Mouse (Mus musculus) midbrain, embryonic 13.5 days (tissue): ENCODE measurements around the gene Taok3. TPM values are rescaled to one million over a fixed set of nuclear protein-coding genes. Genes with fewer than 3 reads are reported as not detected.
A peak's percentile ranks its signal among the peaks of the same experiment; 100 is the strongest.

Source experiments
- ATAC-seq: fragments of 200-750 bp; cut with Nextera tagmentation; 2 replicates; pipeline ENCODE4 v1.8.0; 2017; ENCODE audit warnings: mild to moderate bottlenecking, moderate TSS enrichment, moderate library complexity
- H3K27ac ChIP-seq: fragments of 300-500 bp; sonication (generic); 2 replicates; pipeline ENCODE4 v1.5.1; 2015; ENCODE audit warnings: inconsistent platforms, mild to moderate bottlenecking, moderate library complexity
- H3K27me3 ChIP-seq: fragments of 300-500 bp; sonication (generic); 2 replicates; pipeline ENCODE4 v1.6.1; 2015; ENCODE audit warnings: mild to moderate bottlenecking, inconsistent platforms
- H3K36me3 ChIP-seq: fragments of 300-500 bp; sonication (generic); 2 replicates; pipeline ENCODE4 v1.6.1; 2015; ENCODE audit warnings: mild to moderate bottlenecking, inconsistent platforms
- H3K4me1 ChIP-seq: fragments of 300-500 bp; sonication (generic); replicated peaks from 2 replicates; pipeline ENCODE4 v1.6.1; 2015; ENCODE audit warnings: inconsistent platforms
- H3K4me2 ChIP-seq: fragments of 300-500 bp; sonication (generic); replicated peaks from 2 replicates; pipeline ENCODE4 v1.6.1; 2015; ENCODE audit warnings: moderate library complexity, mild to moderate bottlenecking, inconsistent platforms
- H3K4me3 ChIP-seq: fragments of 300-500 bp; sonication (generic); replicated peaks from 2 replicates; pipeline ENCODE4 v1.5.1; 2015; ENCODE audit warnings: mild to moderate bottlenecking, inconsistent platforms
- H3K9ac ChIP-seq: fragments of 300-500 bp; sonication (generic); replicated peaks from 2 replicates; pipeline ENCODE4 v1.6.1; 2015; ENCODE audit warnings: mild to moderate bottlenecking, inconsistent platforms
- H3K9me3 ChIP-seq: fragments of 300-500 bp; sonication (generic); 2 replicates; pipeline ENCODE4 v1.6.1; 2016; ENCODE audit warnings: mild to moderate bottlenecking, inconsistent platforms
- WGBS: fragments of 180-500 bp; shearing (Covaris S2); methylation state at CpG from one replicate; pipeline ENCODE4 v1.1.7; 2015; 5-methylcytosine and 5-hydroxymethylcytosine counted together
- polyA plus RNA-seq: library from polyadenylated mRNA; unstranded; fragments of >200 nt; fragmentation: Nextera tagmentation; extraction: Ambion mirVana; gene quantifications from 2 replicates; pipeline ENCODE4 v1.2.1, GENCODE M21; 2015

Gene Taok3
- polyA plus RNA-seq, 1 experiment from 2014 or later = 43.7 TPM

DNA sequence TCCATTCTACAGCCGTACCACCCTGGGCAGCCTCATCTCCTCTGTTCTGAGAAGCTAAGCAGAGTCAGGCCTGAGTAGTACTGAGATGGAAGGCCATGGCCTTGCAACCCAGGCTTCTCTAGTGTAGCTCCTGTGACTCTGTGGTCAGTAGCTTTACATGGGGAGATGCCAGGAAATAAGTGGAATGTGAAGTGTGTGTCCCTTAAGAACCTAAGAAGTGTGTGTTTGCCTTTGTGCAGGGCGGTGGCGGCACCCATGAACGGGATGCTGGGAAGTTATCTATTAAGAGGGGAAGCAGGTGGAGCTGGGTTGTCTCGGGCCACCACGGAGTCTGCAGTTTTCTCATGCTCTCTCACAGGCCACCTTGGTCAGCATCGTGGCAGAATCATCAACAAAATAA, 76.6 kb downstream of the Taok3 start:
- WGBS = 95% methylated on average over 7 of the region's 7 CpGs
- Histone ChIP-seq H3K27ac (no peak overlapping the region), H3K9ac (no peak overlapping the region), H3K4me3 (no peak overlapping the region), H3K4me1 (no peaks in the 10 kb centered on the region), H3K4me2 (no peak overlapping the region), H3K9me3 (0 out of 2 replicates have a peak, but pooled peaks cover 4% of the 10 kb centered on the region), H3K36me3 (peaks cover 15% of the 10 kb centered on the region), H3K27me3 (no peaks in the 10 kb centered on the region)
- ATAC-seq = no peak

DNA sequence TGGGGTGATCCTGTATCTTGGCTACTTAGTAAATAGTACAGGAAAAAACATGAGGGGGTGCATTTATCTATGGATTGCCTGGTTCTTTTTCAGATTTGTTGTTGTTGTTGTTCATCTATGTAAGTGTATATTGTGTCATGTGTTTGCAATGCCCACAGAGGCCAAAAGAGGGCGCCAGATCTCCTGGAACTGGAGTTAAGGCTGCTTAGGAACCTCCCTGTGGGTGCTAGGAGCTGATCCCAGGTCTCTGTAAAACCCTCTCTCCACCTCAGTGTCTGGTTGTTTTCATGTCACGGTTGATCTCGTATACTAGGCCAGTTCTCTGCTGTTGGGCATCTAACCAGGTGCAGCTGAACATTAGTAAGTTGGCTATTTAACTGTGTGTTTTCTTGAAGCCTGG, 78.5 kb downstream of the Taok3 start:
- 79% methylated on average over 3 of the region's 3 CpGs for WGBS

DNA sequence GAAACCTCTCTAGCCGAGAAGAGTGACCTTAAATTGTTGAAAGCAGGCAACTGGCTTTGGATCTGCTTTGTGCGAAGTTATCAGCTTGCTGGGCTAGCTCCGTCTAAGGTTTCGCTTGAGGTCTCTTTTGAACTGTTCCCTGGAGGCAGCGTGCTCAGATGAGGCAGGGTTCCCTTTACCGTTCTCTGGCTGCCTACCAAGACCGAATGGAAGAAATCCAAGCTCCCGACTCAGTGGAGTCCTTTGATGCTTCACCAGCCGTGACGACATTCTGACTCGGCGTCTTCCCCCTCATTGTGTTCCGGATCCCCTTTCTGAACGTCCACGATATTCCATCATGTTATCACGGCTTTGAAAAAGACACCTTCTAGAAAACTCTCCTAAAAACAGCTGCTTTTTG, 87.4 kb downstream of the Taok3 start:
- H3K4me3 ChIP-seq = no peak overlapping the region
- no peak overlapping the region for H3K9ac ChIP-seq
- no peak overlapping the region for H3K4me2 ChIP-seq
- H3K27ac ChIP-seq = no peak overlapping the region
- no peaks in the 10 kb centered on the region for H3K4me1 ChIP-seq
- 71% methylated on average over 16 of the region's 16 CpGs for WGBS
- ATAC-seq = no peak
- no peaks in the 10 kb centered on the region; the same call in 1 of the 2 replicates for H3K9me3 ChIP-seq
- H3K27me3 ChIP-seq = no peaks in the 10 kb centered on the region
- H3K36me3 ChIP-seq = peaks cover 37% of the 10 kb centered on the region

More for the DNA sequence above, 78.5 kb downstream of the Taok3 start:
- H3K9ac ChIP-seq = no peak overlapping the region
- ATAC-seq = no peak
- H3K4me2 ChIP-seq = no peak overlapping the region
- H3K9me3 ChIP-seq = 0 out of 2 replicates have a peak, but pooled peaks cover 4% of the 10 kb centered on the region
- no peak overlapping the region for H3K4me3 ChIP-seq
- H3K27me3 ChIP-seq = no peaks in the 10 kb centered on the region
- peaks cover 22% of the 10 kb centered on the region for H3K36me3 ChIP-seq
- H3K4me1 ChIP-seq = no peaks in the 10 kb centered on the region
- H3K27ac ChIP-seq = no peak overlapping the region

DNA sequence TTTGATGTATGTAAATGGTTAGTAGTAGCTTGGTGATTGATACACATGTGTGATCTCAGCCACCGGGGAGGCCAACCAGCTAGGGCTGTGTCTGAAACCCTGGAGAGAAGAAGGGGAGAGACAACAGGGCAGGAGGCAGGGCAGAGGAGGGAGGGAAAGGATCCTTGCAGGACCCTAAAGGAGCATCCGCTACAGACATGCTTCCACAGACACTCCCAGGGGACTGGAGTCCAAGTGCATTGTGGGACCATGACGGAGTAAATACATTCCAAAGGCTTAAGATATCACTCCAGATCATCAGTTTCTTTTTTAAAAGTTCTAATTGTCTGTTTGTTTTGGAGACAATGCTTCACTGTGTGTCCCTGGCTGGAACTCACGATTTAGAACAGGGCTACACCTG, 94.1 kb downstream of the Taok3 start:
- Histone ChIP-seq H3K36me3 (peaks cover 31% of the 10 kb centered on the region), H3K4me3 (no peak overlapping the region), H3K9me3 (no peaks in the 10 kb centered on the region; the same call in 1 of the 2 replicates), H3K9ac (no peak overlapping the region), H3K4me2 (no peak overlapping the region), H3K27me3 (no peaks in the 10 kb centered on the region), H3K27ac (no peak overlapping the region), H3K4me1 (no peaks in the 10 kb centered on the region)
- ATAC-seq = no peak
- WGBS = 83% methylated on average over 4 of the region's 4 CpGs

DNA sequence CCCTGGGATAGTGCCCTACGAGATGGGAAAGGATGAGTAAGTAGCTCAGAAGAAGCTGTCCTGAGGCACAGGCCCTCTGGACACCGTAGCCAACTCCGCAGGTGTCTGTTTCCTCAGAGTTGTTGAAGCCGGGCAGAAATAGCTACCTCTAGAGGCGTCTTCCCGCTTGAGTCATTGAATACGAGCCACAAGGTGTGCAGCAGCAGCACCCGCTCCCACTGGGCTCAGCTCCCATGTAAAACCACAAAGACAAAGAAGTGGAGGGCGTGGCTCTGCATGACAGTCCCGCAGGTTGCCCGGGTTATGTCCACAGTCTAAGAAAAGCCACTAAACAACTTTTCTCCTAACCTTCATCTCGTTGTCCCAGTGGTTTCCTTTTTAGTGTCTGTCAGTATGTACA, 111.1 kb downstream of the Taok3 start:
- no peaks in the 10 kb centered on the region for H3K9me3 ChIP-seq
- H3K9ac ChIP-seq = no peak overlapping the region
- no peak overlapping the region for H3K4me2 ChIP-seq
- no peak for ATAC-seq
- peaks cover 25% of the 10 kb centered on the region for H3K36me3 ChIP-seq
- 69% methylated on average over 12 of the region's 12 CpGs for WGBS
- no peak overlapping the region for H3K4me3 ChIP-seq
- no peak overlapping the region for H3K27ac ChIP-seq
- H3K4me1 ChIP-seq = no peaks in the 10 kb centered on the region
- no peaks in the 10 kb centered on the region for H3K27me3 ChIP-seq

DNA sequence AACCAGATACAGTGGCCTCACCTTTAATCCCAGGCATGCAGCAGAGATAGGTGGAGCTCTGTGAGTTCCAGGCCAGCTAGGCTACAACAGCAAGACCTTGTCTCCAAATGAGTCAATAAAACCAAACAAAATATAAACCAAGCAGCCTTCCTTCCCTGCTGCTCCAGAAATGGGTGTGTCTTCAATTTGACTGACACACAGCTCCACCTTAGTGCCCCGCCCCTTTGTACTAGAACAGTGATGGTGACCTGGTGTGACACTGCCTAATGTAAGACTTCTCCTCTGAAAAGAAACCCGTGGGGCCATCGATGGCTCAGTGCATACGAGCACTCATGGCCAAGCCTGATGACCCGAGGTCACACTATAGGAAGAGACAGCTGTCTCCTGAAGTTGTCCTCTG, 116.6 kb downstream of the Taok3 start:
- H3K4me1 ChIP-seq = peaks cover 5% of the 10 kb centered on the region; the same call in 1 of the 2 replicates
- H3K4me2 ChIP-seq = no peak overlapping the region
- ATAC-seq = no peak
- no peak overlapping the region for H3K4me3 ChIP-seq
- 80% methylated on average over 5 of the region's 5 CpGs for WGBS
- H3K27ac ChIP-seq = no peak overlapping the region
- no peak overlapping the region for H3K9ac ChIP-seq
- H3K27me3 ChIP-seq = no peaks in the 10 kb centered on the region
- no peaks in the 10 kb centered on the region for H3K9me3 ChIP-seq
- peaks cover 8% of the 10 kb centered on the region; the same call in 1 of the 2 replicates for H3K36me3 ChIP-seq

DNA sequence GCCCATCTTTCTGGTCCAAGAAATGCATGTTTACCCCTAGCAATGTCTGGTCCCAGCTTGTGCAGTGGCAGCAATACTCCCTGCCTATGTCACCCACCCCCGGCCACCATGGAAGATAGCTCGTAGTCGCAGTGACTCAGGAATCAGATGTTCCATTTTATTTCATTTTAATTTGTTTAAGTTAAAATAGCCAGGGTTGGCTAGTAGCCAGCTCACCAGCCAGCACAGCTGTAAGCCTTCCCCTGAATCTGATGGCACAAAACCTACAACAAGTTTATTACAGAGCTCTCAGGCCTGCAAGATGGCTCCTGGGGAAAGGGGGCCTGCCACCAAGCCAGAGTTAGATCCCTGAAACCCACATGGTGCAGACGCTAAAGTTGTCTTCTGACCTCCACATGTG, 119.2 kb downstream of the Taok3 start:
- Histone ChIP-seq H3K27me3 (no peaks in the 10 kb centered on the region), H3K4me2 (no peak overlapping the region), H3K4me3 (no peak overlapping the region), H3K27ac (no peak overlapping the region), H3K36me3 (peaks cover 8% of the 10 kb centered on the region; the same call in 1 of the 2 replicates), H3K9me3 (no peaks in the 10 kb centered on the region), H3K4me1 (peaks cover 18% of the 10 kb centered on the region), H3K9ac (no peak overlapping the region)
- ATAC-seq = no peak
- WGBS = 90% methylated on average over 4 of the region's 4 CpGs

DNA sequence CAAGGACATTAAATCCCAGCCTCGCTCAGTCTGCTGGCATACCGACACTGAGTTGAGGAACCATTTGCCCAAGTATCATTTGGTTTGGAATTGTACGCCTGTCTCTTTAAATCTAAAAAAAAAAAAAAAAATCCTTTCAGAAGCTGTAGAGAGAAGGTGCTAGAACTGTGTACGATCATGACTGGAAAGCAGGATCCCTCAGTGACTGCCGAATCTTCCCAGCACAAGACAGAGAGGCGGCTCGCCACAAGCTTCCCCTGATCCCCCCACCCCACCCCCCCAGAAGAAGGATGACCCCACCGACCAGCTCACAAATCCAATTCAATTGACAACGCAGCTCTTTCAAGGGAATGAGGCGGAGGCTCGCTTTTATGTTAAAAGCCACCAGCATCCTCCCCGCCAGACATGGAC, 120.4 kb downstream of the Taok3 start:
- no peaks in the 10 kb centered on the region for H3K27me3 ChIP-seq
- peaks cover 5% of the 10 kb centered on the region; the same call in 1 of the 2 replicates for H3K36me3 ChIP-seq
- peaks cover 23% of the 10 kb centered on the region for H3K4me1 ChIP-seq
- H3K9ac ChIP-seq = peak overlapping the region; percentile 87
- no peaks in the 10 kb centered on the region for H3K9me3 ChIP-seq
- ATAC-seq = peak; percentile 78
- H3K27ac ChIP-seq = peak overlapping the region; percentile 95
- peak overlapping the region; percentile 72 for H3K4me2 ChIP-seq
- H3K4me3 ChIP-seq = peak overlapping the region; percentile 61
- 3% methylated on average over 12 of the region's 12 CpGs for WGBS

DNA sequence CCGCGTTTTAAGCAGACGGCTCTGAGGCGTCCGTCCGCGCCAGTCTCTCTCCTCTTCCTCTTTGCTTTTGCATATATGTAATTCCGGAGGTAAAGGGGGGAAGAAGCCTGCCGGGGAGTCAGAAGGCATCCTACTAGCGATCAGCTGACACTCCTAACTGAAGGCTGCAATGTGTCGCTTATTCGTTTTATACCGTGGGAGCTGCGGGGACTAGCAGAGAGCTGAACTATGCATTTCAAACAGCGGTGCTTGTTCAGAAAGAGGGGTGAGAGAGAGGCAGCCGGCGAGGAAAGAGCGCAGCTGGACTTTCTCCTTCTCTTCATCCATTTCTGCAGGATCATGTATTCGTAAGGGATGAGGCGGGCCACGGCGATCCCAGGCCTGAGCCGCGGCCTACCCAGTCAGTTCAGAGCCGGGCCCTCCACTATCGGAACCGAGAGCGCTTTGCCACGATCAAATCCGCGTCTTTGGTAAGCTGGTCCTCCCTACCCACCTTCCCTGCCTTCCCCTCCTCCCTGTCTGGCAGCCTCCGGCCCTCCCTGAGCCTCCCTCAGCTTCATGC, 120.9 kb downstream of the Taok3 start:
- H3K9ac ChIP-seq = peak overlapping the region; percentile 87
- ATAC-seq = peak; percentile 65; the same call in 1 of the 2 replicates
- H3K4me1 ChIP-seq = peaks cover 23% of the 10 kb centered on the region
- WGBS = under 1% methylated on average over 31 of the region's 32 CpGs
- H3K36me3 ChIP-seq = 0 out of 2 replicates have a peak, but pooled peaks cover 5% of the 10 kb centered on the region
- H3K4me2 ChIP-seq = peak overlapping the region; percentile 72
- H3K9me3 ChIP-seq = no peaks in the 10 kb centered on the region
- H3K27ac ChIP-seq = peak overlapping the region; percentile 95
- peak overlapping the region; percentile 61 for H3K4me3 ChIP-seq
- no peaks in the 10 kb centered on the region for H3K27me3 ChIP-seq

DNA sequence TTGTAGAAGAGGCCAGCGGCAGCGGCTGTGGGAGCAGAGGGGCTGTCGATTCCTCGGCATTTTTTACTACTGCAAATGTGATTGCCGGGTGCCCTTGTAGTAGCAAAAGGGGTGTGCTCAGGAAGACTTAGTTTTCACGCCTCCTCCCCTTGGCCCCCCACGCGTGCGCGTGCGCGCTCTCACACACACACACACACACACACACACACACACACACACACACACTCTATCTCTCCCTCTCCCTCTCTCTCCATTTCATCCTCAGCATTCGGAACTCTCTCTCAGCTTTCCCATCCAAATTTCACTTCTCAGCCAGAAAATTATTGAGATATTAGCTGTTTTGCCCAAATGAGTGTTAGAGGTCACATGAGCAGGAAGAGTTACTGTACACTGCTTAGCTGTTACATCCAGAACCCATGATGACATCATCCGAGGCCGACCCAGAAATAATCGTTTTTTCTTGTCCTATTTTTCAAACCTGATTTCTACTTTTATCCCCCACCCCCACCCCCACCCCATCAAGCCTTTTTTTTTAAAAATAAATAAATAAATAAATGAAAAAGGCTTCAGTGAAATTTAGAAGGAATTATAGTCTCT, 122.1 kb downstream of the Taok3 start:
- Histone ChIP-seq H3K27me3 (no peaks in the 10 kb centered on the region), H3K4me1 (peaks cover 30% of the 10 kb centered on the region), H3K36me3 (0 out of 2 replicates have a peak, but pooled peaks cover 5% of the 10 kb centered on the region), H3K27ac (peak overlapping the region; percentile 95), H3K4me3 (peak overlapping the region; percentile 61), H3K4me2 (peak overlapping the region; percentile 72), H3K9ac (peak overlapping the region; percentile 87), H3K9me3 (no peaks in the 10 kb centered on the region)
- 43% methylated on average over 16 of the region's 16 CpGs for WGBS
- ATAC-seq = no peak

DNA sequence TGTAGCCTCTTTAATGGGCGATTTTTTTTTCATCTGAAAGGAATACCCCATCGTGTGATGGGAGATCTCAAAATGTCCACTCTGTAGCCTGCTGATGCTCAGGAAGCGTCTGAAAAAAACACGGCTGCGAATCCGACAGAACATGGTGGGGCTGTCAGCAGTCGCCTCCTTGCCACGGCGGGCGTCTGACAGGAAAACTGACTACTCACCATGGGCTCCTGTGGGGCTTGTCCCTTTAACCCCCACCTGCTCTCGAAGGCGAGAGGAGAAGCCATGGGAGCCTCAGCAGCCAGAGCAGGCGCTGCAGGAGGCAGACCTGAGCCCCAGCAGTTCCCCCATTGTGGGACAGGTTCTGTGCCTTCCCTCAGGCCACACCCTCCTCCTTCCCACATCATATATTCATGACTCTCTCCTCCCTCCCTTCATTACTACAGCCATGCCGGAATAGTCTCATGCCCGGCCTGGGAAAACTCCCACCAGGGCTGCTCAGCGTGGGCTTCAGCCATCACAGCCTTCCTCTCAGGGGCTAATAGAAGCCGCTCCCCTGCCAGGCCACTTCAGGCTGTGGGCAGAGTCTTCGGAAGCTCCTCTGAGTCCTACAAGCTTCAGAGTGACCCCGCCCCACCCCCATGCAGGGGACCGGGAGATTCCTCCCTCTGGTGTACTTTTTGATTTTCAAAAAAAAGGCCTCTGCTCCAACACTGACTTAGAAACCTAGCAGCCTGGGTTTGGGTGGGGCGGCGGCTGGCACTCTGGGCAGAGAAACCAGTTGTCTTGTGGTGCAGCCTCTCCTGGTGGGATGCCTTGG, 122.9 kb downstream of the Taok3 start:
- peak overlapping the region; percentile 72 for H3K4me2 ChIP-seq
- peak overlapping the region; percentile 95 for H3K27ac ChIP-seq
- H3K27me3 ChIP-seq = no peaks in the 10 kb centered on the region
- WGBS = 20% methylated on average over 22 of the region's 22 CpGs
- peak overlapping the region; percentile 60 for H3K9ac ChIP-seq
- 0 out of 2 replicates have a peak, but pooled peaks cover 5% of the 10 kb centered on the region for H3K36me3 ChIP-seq
- no peaks in the 10 kb centered on the region for H3K9me3 ChIP-seq
- ATAC-seq = peak; percentile 67
- peak overlapping the region; percentile 61 for H3K4me3 ChIP-seq
- H3K4me1 ChIP-seq = peaks cover 32% of the 10 kb centered on the region

DNA sequence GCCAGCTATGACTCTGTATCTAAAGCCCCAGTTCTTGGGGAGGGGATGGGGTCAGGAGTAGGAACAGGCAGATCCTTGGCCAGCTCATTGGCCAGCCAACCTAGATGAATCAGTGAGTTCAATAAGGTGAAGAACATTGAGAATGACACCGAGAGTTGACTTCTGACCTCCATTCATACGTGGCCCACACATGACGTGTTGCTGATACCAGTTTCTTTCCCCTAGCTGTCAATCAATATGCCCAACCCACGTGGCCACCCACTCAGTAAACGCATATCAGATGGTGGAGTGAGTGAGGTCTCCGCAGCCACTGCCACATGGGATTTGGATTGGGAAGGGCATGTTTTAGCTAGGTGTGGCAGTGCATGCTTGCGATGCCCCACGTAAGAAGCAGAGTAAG, 125.2 kb downstream of the Taok3 start:
- no peaks in the 10 kb centered on the region for H3K27me3 ChIP-seq
- no peak overlapping the region for H3K4me3 ChIP-seq
- H3K9me3 ChIP-seq = no peaks in the 10 kb centered on the region
- H3K4me2 ChIP-seq = no peak overlapping the region
- H3K27ac ChIP-seq = no peak overlapping the region
- ATAC-seq = no peak
- peaks cover 34% of the 10 kb centered on the region for H3K4me1 ChIP-seq
- 92% methylated on average over 8 of the region's 8 CpGs for WGBS
- no peak overlapping the region for H3K9ac ChIP-seq
- 0 out of 2 replicates have a peak, but pooled peaks cover 5% of the 10 kb centered on the region for H3K36me3 ChIP-seq
